Mouse (Mus musculus): Measurements from ENCODE around the gene Cyp2d26. TPM values are rescaled to one million over a fixed set of nuclear protein-coding genes. Genes with fewer than 3 reads are reported as not detected.

Gene Cyp2d26
- total RNA-seq, 2 experiments from 2014 or later: 75.9 to 190 TPM

GRCm38 (mm10) chr15:82763631-82764420 is 30.3 kb downstream of the Cyp2d26 start, which contains the start of gene Cyp2d40:
TSS of gene Cyp2d40 (minus strand) at chr15:82764183.
- no peak for DNase-seq

- DNase-seq: no peak
These were observed 46.0 kb downstream of the Cyp2d26 start for GRCm38 (mm10) chr15:82748141-82748540.

- DNase-seq: no peak
These were observed 46.6 kb downstream of the Cyp2d26 start for GRCm38 (mm10) chr15:82747516-82747915.

Small RNAs within 50 kb of the gene (microRNA-seq; reads per million reads assigned to microRNA genes)
- not detected for gene Gm27618

Other genes starting within 250 kb of the Cyp2d26 start
- under 1 TPM in 1 of 2 experiments, not detected in 1; 0.27 TPM for gene Cyp2d12, start 239.2 kb downstream of the Cyp2d26 start, total RNA-seq (2021)
- gene Cyp2d34, start 173.3 kb downstream of the Cyp2d26 start, total RNA-seq (2021): not detected
- gene Cyp2d40, start 30.1 kb downstream of the Cyp2d26 start, total RNA-seq (2021): 1 to 10 TPM; 1.8 to 3.6 TPM
- 10 to 100 TPM; 70.8 to 71.5 TPM for gene Tcf20, start 193.6 kb upstream of the Cyp2d26 start, total RNA-seq (2021)
- 1 to 10 TPM; 3.2 to 4.5 TPM for gene Nfam1, start 239.0 kb upstream of the Cyp2d26 start, total RNA-seq (2021)